Mouse (Mus musculus) hindbrain, embryonic 16.5 days (tissue): ENCODE data around the gene Col11a2. TPM values are rescaled to one million over a fixed set of nuclear protein-coding genes. Genes with fewer than 3 reads are reported as not detected.

Experiments
- ATAC-seq: fragments of 200-750 bp; cut with Nextera tagmentation; 2 replicates; pipeline ENCODE4 v1.8.0; 2017; ENCODE audit warnings: moderate TSS enrichment, moderate library complexity
- H3K27ac ChIP-seq: fragments of 300-500 bp; sonication (generic); 2 replicates; pipeline ENCODE4 v1.5.1; 2014; ENCODE audit warnings: low read depth, mild to moderate bottlenecking, control low read depth, low read length, moderate library complexity
- H3K27me3 ChIP-seq: fragments of 300-500 bp; sonication (generic); replicated peaks from 2 replicates; pipeline ENCODE4 v1.6.1; 2014; ENCODE audit warnings: low read length; ENCODE audit not compliant: control insufficient read depth, insufficient read depth
- H3K36me3 ChIP-seq: fragments of 300-500 bp; sonication (generic); 2 replicates; pipeline ENCODE4 v1.6.1; 2014; ENCODE audit warnings: mild to moderate bottlenecking, low read length, moderate library complexity, mixed read lengths; ENCODE audit not compliant: control insufficient read depth, insufficient read depth
- H3K4me1 ChIP-seq: fragments of 300-500 bp; sonication (generic); 2 replicates; pipeline ENCODE4 v1.6.1; 2014; ENCODE audit warnings: low read depth, low read length; ENCODE audit not compliant: control insufficient read depth, insufficient read depth
- H3K4me2 ChIP-seq: fragments of 300-500 bp; sonication (generic); 2 replicates; pipeline ENCODE4 v1.6.1; 2014; ENCODE audit warnings: mild to moderate bottlenecking, low read length, control low read depth, moderate library complexity
- H3K4me3 ChIP-seq: fragments of 300-500 bp; sonication (generic); 2 replicates; pipeline ENCODE4 v1.5.1; 2014; ENCODE audit warnings: mild to moderate bottlenecking, low read length, control low read depth, moderate library complexity
- H3K9ac ChIP-seq: fragments of 300-500 bp; sonication (generic); 2 replicates; pipeline ENCODE4 v1.6.1; 2014; ENCODE audit warnings: low read depth, mild to moderate bottlenecking, control low read depth, low read length, moderate library complexity
- H3K9me3 ChIP-seq: fragments of 300-500 bp; sonication (generic); 2 replicates; pipeline ENCODE4 v1.6.1; 2014; ENCODE audit warnings: mild to moderate bottlenecking, low read length, moderate library complexity; ENCODE audit not compliant: control insufficient read depth
- whole genome bisulfite sequencing: fragments of 180-500 bp; shearing (Covaris S2); extraction: QIAGEN DNeasy Blood & Tissue Kit; methylation state at CpG from one replicate; pipeline ENCODE4 v1.1.7; 2014; 5-methylcytosine and 5-hydroxymethylcytosine counted together
- polyA plus RNA-seq: library from polyadenylated mRNA; unstranded; fragments of >200 nt; fragmentation: Nextera tagmentation; extraction: Ambion mirVana; gene quantifications from 2 replicates; pipeline ENCODE4 v1.2.1, GENCODE M21; 2015

Gene Col11a2
- polyA plus RNA-seq, 1 experiment from 2014 or later, result 4.7 TPM

DNA sequence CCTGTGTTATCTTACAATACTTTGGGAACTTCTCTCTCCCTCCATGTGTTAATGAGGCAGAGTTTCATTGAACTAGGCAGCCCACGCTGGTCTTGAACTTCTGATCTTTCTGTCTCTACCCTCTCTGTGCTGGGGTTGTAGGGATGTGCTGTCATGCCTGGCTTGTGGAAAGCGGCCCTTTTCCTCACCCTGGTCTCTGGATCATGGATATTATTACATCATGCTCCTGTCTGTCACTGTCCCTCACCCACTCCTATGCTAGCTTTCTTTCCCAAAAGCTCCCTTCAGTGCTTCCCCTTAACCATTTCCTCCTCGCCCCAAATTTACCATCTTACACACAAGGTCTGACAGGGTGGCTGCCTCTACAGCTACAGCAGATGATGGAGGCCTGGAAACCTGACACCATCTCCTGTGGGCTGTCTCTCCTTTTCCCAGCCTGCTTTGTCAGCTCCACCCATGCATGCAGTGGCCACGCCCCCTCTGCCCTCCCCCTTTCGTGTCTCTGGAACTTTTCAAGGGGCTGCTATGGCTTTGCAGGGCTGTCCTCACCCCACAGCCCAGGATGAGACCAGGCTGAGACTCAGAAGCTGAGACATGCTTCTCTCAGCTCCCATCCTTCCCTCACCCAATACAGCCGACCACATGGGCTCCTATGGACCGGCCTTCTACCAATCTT, 54.1 kb downstream of the Col11a2 start:
- H3K9ac ChIP-seq, result no peak overlapping the region
- ATAC-seq, result no peak
- no peaks in the 10 kb centered on the region for H3K36me3 ChIP-seq
- no peak overlapping the region for H3K4me3 ChIP-seq
- H3K27ac ChIP-seq, result no peak overlapping the region
- no peak overlapping the region for H3K4me2 ChIP-seq
- H3K9me3 ChIP-seq, result no peaks in the 10 kb centered on the region
- H3K4me1 ChIP-seq, result no peaks in the 10 kb centered on the region
- WGBS, result 31% methylated on average over 7 of the region's 7 CpGs
- H3K27me3 ChIP-seq, result no peaks in the 10 kb centered on the region

DNA sequence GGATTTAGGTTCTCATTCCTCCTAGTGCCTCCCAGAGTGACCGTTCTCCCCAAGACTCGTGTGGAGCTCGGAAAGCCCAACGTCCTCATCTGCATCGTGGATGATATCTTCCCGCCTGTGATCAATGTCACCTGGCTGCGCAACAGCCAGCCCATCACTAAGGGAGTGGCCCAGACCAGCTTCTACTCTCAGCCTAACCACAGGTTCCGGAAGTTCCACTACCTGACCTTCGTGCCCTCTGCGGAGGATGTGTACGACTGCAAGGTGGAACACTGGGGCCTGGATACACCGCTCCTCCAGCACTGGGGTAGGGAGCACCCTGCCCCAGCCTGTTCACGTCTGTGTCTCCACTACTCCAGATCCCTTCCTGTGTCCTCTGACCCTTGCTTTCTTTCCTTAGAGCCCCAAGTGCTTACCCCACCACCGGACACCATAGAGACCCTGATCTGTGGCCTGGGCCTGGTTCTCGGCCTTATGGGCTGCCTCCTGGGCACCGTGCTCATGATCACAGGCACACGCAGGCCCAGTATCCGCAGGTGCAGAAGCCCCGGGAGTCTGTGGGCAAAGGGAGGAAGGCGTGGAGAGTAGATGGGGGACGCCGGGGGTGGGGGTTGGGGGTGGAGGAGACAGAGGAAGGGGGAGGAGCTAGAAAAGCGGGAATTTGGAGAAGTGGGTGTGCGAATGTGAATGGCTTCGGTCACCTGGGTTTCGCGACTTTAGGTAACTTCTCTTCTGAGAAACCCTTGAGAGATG, 55.2 kb downstream of the Col11a2 start:
- no peaks in the 10 kb centered on the region for H3K36me3 ChIP-seq
- no peak overlapping the region for H3K4me3 ChIP-seq
- no peak for ATAC-seq
- no peaks in the 10 kb centered on the region for H3K4me1 ChIP-seq
- no peak overlapping the region for H3K27ac ChIP-seq
- 87% methylated on average over 27 of the region's 27 CpGs for WGBS
- no peaks in the 10 kb centered on the region for H3K27me3 ChIP-seq
- H3K9me3 ChIP-seq, result no peaks in the 10 kb centered on the region
- H3K9ac ChIP-seq, result no peak overlapping the region
- no peak overlapping the region for H3K4me2 ChIP-seq

DNA sequence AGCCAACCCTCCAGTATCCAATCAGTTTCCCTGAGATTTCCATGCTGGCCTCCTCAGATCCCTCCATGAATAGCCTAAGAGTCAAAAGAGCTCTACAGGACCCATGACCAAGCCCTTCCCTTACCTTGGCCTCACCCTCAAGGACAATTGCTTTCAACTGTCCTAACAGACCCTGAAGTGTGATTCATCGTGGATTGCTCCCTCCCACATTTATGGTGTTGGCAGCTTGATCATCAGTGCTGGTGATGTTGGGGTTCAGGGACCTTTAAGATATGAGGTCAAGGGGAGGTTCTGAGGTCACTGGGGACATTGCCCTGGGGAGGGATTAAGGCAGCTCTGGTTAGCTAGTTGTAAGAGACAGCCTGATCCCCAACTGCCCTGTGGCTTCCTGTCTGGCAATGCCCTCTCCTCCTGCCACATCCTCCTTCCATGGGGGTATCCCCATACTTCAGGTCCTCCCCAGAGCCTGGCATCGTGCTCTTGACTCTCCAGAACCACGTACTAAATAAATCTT, 57.3 kb downstream of the Col11a2 start:
- H3K9ac ChIP-seq, result no peak overlapping the region
- H3K4me1 ChIP-seq, result peaks cover under 1% of the 10 kb centered on the region; the same call in 1 of the 2 replicates
- H3K4me3 ChIP-seq, result no peak overlapping the region
- H3K9me3 ChIP-seq, result no peaks in the 10 kb centered on the region
- no peak for ATAC-seq
- 68% methylated on average over 3 of the region's 3 CpGs for WGBS
- no peak overlapping the region for H3K4me2 ChIP-seq
- H3K36me3 ChIP-seq, result no peaks in the 10 kb centered on the region
- H3K27me3 ChIP-seq, result no peaks in the 10 kb centered on the region
- no peak overlapping the region for H3K27ac ChIP-seq

DNA sequence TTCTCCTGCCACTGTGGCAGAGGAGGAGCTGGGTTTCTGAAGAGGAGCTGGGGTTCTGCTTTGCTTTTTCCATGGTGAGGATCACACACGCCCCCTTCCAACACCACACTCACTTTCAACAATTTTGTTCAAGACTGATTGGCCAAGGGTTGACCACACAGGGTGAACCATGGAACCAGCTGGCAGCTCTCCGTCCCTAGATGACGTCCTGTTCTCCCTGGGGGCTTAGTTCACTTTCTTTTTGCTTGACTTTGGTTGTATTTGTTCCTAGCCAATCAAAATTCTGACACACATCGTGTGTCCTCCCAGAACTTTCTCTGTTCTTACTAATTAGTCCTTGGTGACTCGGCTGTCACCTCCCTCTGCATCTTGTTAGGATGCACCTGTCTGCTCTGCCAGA, 58.0 kb downstream of the Col11a2 start:
- H3K36me3 ChIP-seq, result no peaks in the 10 kb centered on the region
- no peak overlapping the region for H3K27ac ChIP-seq
- no peaks in the 10 kb centered on the region for H3K27me3 ChIP-seq
- H3K4me3 ChIP-seq, result no peak overlapping the region
- no peak overlapping the region for H3K4me2 ChIP-seq
- peaks cover 2% of the 10 kb centered on the region; the same call in 1 of the 2 replicates for H3K4me1 ChIP-seq
- no peak for ATAC-seq
- H3K9ac ChIP-seq, result no peak overlapping the region
- WGBS, result 73% methylated on average over 5 of the region's 5 CpGs
- H3K9me3 ChIP-seq, result no peaks in the 10 kb centered on the region

DNA sequence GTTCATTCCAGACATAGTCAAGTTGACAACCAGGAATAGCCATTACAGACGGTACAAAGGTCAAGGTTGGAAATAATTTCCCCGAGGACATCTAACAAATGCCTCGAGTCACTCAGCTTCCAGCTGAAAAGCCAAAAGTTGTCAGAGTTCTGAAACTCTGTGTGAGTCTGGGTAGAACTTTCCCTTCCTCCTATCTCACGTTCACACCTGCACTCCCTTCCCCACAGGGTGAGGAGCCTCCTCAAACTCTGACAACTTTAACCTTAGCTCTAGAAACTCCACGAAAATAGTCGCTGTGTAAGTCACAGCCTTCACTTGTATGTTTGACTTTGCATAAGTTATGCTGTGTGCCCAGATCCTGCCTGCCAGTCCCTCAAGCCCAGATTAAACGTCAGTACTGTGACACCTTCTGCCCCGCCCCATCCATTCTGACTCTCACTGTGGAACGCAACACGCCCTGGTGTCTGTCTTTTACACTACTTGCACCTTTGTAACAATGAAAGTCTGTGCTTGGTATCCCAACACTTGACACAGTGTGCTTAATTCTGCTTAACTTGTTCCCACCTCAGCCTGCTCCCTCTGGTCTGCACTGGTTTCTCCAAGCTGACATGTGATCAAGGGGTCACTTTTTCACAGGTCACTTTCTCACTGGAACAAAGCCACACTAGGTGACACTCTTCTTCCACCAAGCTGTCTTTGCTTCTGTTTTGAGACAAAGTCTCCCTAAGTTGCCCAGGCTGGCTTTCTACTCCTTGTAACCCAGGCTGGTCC, 59.7 kb downstream of the Col11a2 start:
- H3K4me1 ChIP-seq, result peaks cover 2% of the 10 kb centered on the region; the same call in 1 of the 2 replicates
- WGBS, result 66% methylated on average over 10 of the region's 10 CpGs
- no peaks in the 10 kb centered on the region for H3K36me3 ChIP-seq
- H3K27me3 ChIP-seq, result no peaks in the 10 kb centered on the region
- no peak overlapping the region for H3K4me2 ChIP-seq
- no peak overlapping the region for H3K4me3 ChIP-seq
- no peaks in the 10 kb centered on the region for H3K9me3 ChIP-seq
- ATAC-seq, result no peak
- no peak overlapping the region for H3K27ac ChIP-seq
- H3K9ac ChIP-seq, result no peak overlapping the region

DNA sequence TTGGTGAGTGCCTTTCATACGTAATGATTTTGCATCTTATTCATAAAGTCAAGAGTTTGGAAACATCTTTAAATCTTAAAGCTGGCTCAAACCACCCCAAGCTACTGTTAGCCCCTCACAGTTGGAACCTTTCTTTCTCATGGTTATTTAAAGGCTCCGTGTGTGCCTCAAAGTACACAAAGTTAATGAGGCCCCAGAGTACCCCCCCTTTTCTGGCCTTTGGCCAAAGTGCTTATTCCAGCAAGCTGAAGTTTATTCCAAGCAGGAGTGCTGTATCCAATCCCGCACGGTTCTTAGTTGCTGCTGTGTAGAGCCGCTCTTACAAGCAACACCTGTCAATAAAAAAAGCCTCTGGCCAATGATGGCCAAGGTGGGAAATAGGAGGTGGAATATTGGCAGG, 60.3 kb downstream of the Col11a2 start:
- no peak overlapping the region for H3K4me3 ChIP-seq
- WGBS, result 44% methylated on average over 5 of the region's 5 CpGs
- H3K4me1 ChIP-seq, result peaks cover 2% of the 10 kb centered on the region; the same call in 1 of the 2 replicates
- no peak overlapping the region for H3K9ac ChIP-seq
- no peak overlapping the region for H3K4me2 ChIP-seq
- no peaks in the 10 kb centered on the region for H3K27me3 ChIP-seq
- no peak for ATAC-seq
- H3K9me3 ChIP-seq, result no peaks in the 10 kb centered on the region
- no peak overlapping the region for H3K27ac ChIP-seq
- no peaks in the 10 kb centered on the region for H3K36me3 ChIP-seq

DNA sequence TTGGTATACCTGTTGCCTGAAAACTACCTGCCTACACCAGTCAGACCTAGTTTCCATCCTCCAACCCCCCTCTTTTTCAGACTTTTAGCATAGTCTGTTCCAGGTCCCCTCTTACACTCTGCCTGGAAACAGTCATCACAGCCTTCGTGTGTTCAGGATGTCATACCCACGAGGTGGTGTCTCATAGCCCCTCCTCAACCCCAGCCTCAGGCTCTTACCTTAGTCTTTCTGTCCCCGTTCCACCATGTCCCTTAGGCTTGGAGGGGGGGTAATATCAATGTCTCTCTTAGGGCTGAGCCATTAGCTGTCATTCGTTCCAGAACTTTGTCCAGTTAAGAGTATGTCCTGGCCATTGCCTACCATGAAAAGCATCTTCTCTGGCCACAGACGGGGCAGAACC, 61.9 kb downstream of the Col11a2 start:
- no peak overlapping the region for H3K27ac ChIP-seq
- WGBS, result 32% methylated on average over 5 of the region's 5 CpGs
- no peak overlapping the region for H3K4me3 ChIP-seq
- peak; percentile 6; the same call in 1 of the 2 replicates for ATAC-seq
- no peak overlapping the region for H3K9ac ChIP-seq
- peaks cover 2% of the 10 kb centered on the region; the same call in 1 of the 2 replicates for H3K9me3 ChIP-seq
- no peak overlapping the region; the same call in 1 of the 2 replicates for H3K4me2 ChIP-seq
- peaks cover 2% of the 10 kb centered on the region; the same call in 1 of the 2 replicates for H3K4me1 ChIP-seq
- no peaks in the 10 kb centered on the region for H3K36me3 ChIP-seq
- H3K27me3 ChIP-seq, result no peaks in the 10 kb centered on the region

DNA sequence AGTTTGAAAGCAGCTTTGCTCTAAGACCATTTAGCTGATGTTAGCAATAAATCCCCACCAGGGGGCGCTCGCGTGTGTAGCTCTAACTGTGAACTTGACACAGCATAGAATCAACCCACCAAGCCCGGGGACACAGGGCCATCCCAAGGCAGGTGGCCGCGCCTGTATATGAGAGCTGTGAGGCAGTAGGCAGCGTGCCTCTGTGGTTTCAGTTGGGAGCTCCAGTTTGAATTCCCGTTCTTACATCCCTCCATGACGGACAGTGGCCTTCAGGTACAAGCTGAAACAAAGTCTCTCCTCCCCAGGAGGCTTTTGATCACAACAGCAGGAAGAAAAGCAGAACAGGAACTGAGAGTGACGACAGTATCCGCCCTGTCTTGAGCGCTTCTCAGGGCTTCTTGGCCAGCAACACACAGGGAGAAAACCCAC, 62.4 kb downstream of the Col11a2 start:
- Histone ChIP-seq H3K36me3 (no peaks in the 10 kb centered on the region), H3K4me3 (peak overlapping the region; percentile 17; the same call in 1 of the 2 replicates), H3K4me2 (peak overlapping the region; percentile 48), H3K4me1 (peaks cover 2% of the 10 kb centered on the region; the same call in 1 of the 2 replicates), H3K9me3 (peaks cover 2% of the 10 kb centered on the region; the same call in 1 of the 2 replicates), H3K27ac (no peak overlapping the region), H3K27me3 (no peaks in the 10 kb centered on the region), H3K9ac (no peak overlapping the region)
- peak; percentile 85 for ATAC-seq
- 7% methylated on average over 12 of the region's 12 CpGs for WGBS
